Mouse (Mus musculus): ENCODE results near the gene Slc24a4. TPM values are rescaled to one million over a fixed set of nuclear protein-coding genes. Genes with fewer than 3 reads are reported as not detected.
"Not testable (repeated sequence)": the region's sequence is repeated elsewhere in the genome, so short reads cannot be mapped to it uniquely, and the experiment has no call there.

Slc24a4 gene
- total and polyA plus RNA-seq, 3 experiments, result 0.23 to 0.69 (median 0.34) TPM

- no peaks in the 10 kb centered on the region for H3K79me2 ChIP-seq (replicated peaks; ENCODE audit: control insufficient read depth, extremely low read depth, insufficient read depth, poor library complexity, severe bottlenecking)
- peaks cover 12 to 23% of the 10 kb centered on the region in 2 experiments for H3K4me1 ChIP-seq (ENCODE audit: control insufficient read depth in 1 of 2, insufficient read depth in 2 of 2)
- TF ChIP-seq ZNF384 (IDR thresholded peaks at IDR 0.05; ENCODE audit: low read depth, low read length) (no peak), USF2 (conservative IDR thresholded peaks at IDR 0.05; ENCODE audit: low read depth, low read length) (no peak), TCF12 (IDR thresholded peaks at IDR 0.05; ENCODE audit: low read depth, low read length) (no peak), JUND (conservative IDR thresholded peaks at IDR 0.05; ENCODE audit: low read depth, low read length) (no peak)
- H3K4me3 ChIP-seq (replicated peaks in 1 of 3; ENCODE audit: low read depth in 2 of 3, low read length in 2 of 3, poor library complexity in 1 of 3), result no peak overlapping the region
- H3K36me3 ChIP-seq (replicated peaks in 1 of 2; ENCODE audit: control insufficient read depth in 1 of 2, insufficient read depth in 1 of 2, low read length in 1 of 2), result no peaks in the 10 kb centered on the region
- no peak overlapping the region for H3K27ac ChIP-seq (ENCODE audit: insufficient read depth, low read depth)
- no peaks in the 10 kb centered on the region for H3K9me3 ChIP-seq (replicated peaks; ENCODE audit: low read length)
- H3K9ac ChIP-seq (ENCODE audit: insufficient read depth, low read depth), result no peak overlapping the region
- dilution Hi-C loops (cut with MboI; ENCODE audit: extremely low pct_ligation_motif_present, extremely low pct_unique_long_range_greater_than_20kb, low sequenced_read_pairs) (no loop called here), in situ Hi-C loops (cut with MboI; ENCODE audit: low pct_ligation_motif_present, low pct_unique_long_range_greater_than_20kb, low sequenced_read_pairs) (no loop called here)
- H3K27me3 ChIP-seq (replicated peaks), result no peaks in the 10 kb centered on the region
- no peak for DNase-seq (ENCODE audit: extremely low read depth)
- no peak overlapping the region for H3K4me2 ChIP-seq (ENCODE audit: insufficient read depth, low read depth, poor library complexity, severe bottlenecking)
These were observed 77.9 kb downstream of the Slc24a4 start for GRCm38 (mm10) chr12:102206471-102206870.

GRCm38 (mm10) chr12:102207245-102207644, 78.7 kb downstream of the Slc24a4 start:
- Histone ChIP-seq H3K9ac (ENCODE audit: insufficient read depth, low read depth) (no peak overlapping the region), H3K27ac (ENCODE audit: insufficient read depth, low read depth) (no peak overlapping the region), H3K4me1 (ENCODE audit: control insufficient read depth in 1 of 2, insufficient read depth in 2 of 2) (peaks cover 12 to 16% of the 10 kb centered on the region in 2 experiments), H3K79me2 (replicated peaks; ENCODE audit: control insufficient read depth, extremely low read depth, insufficient read depth, poor library complexity, severe bottlenecking) (no peaks in the 10 kb centered on the region), H3K4me3 (replicated peaks in 1 of 3; ENCODE audit: low read depth in 2 of 3, low read length in 2 of 3, poor library complexity in 1 of 3) (no peak overlapping the region), H3K36me3 (replicated peaks in 1 of 2; ENCODE audit: control insufficient read depth in 1 of 2, insufficient read depth in 1 of 2, low read length in 1 of 2) (no peaks in the 10 kb centered on the region), H3K27me3 (replicated peaks) (no peaks in the 10 kb centered on the region), H3K9me3 (replicated peaks; ENCODE audit: low read length) (no peaks in the 10 kb centered on the region), H3K4me2 (ENCODE audit: insufficient read depth, low read depth, poor library complexity, severe bottlenecking) (no peak overlapping the region)
- TF ChIP-seq ZMIZ1 (IDR thresholded peaks at IDR 0.05; ENCODE audit: low read depth, low read length) (no peak), NELFE (IDR thresholded peaks at IDR 0.05; ENCODE audit: low read depth, low read length) (no peak)
- in situ Hi-C loops (cut with MboI; ENCODE audit: low pct_ligation_motif_present, low pct_unique_long_range_greater_than_20kb, low sequenced_read_pairs) (no loop called here), dilution Hi-C loops (cut with MboI; ENCODE audit: extremely low pct_ligation_motif_present, extremely low pct_unique_long_range_greater_than_20kb, low sequenced_read_pairs) (no loop called here)
- no peak for DNase-seq (ENCODE audit: extremely low read depth)

GRCm38 (mm10) chr12:102210801-102211200, 82.3 kb downstream of the Slc24a4 start:
- Histone ChIP-seq H3K4me2 (ENCODE audit: insufficient read depth, low read depth, poor library complexity, severe bottlenecking) (no peak overlapping the region), H3K36me3 (replicated peaks in 1 of 2; ENCODE audit: control insufficient read depth in 1 of 2, insufficient read depth in 1 of 2, low read length in 1 of 2) (no peaks in the 10 kb centered on the region), H3K27ac (ENCODE audit: insufficient read depth, low read depth) (no peak overlapping the region), H3K4me3 (replicated peaks in 1 of 3; ENCODE audit: low read depth in 2 of 3, low read length in 2 of 3, poor library complexity in 1 of 3) (no peak overlapping the region), H3K27me3 (replicated peaks) (no peaks in the 10 kb centered on the region), H3K9ac (ENCODE audit: insufficient read depth, low read depth) (no peak overlapping the region), H3K9me3 (replicated peaks; ENCODE audit: low read length) (no peaks in the 10 kb centered on the region), H3K4me1 (ENCODE audit: control insufficient read depth in 1 of 2, insufficient read depth in 2 of 2) (no peaks in the 10 kb centered on the region), H3K79me2 (replicated peaks; ENCODE audit: control insufficient read depth, extremely low read depth, insufficient read depth, poor library complexity, severe bottlenecking) (no peaks in the 10 kb centered on the region)
- in situ Hi-C loops (cut with MboI; ENCODE audit: low pct_ligation_motif_present, low pct_unique_long_range_greater_than_20kb, low sequenced_read_pairs) (no loop called here), dilution Hi-C loops (cut with MboI; ENCODE audit: extremely low pct_ligation_motif_present, extremely low pct_unique_long_range_greater_than_20kb, low sequenced_read_pairs) (no loop called here)
- no peak for TF ChIP-seq MAX (IDR thresholded peaks at IDR 0.05; ENCODE audit: low read length)
- no peak for DNase-seq (ENCODE audit: extremely low read depth)

GRCm38 (mm10) chr12:102223404-102223803, 94.9 kb downstream of the Slc24a4 start:
- dilution Hi-C loops (cut with MboI; ENCODE audit: extremely low pct_ligation_motif_present, extremely low pct_unique_long_range_greater_than_20kb, low sequenced_read_pairs) (no loop called here), in situ Hi-C loops (cut with MboI; ENCODE audit: low pct_ligation_motif_present, low pct_unique_long_range_greater_than_20kb, low sequenced_read_pairs) (no loop called here)
- Histone ChIP-seq H3K79me2 (replicated peaks; ENCODE audit: control insufficient read depth, extremely low read depth, insufficient read depth, poor library complexity, severe bottlenecking) (no peaks in the 10 kb centered on the region), H3K9ac (ENCODE audit: insufficient read depth, low read depth) (no peak overlapping the region), H3K4me1 (ENCODE audit: control insufficient read depth in 1 of 2, insufficient read depth in 2 of 2) (no peaks in the 10 kb centered on the region), H3K4me3 (replicated peaks in 1 of 3; ENCODE audit: low read depth in 2 of 3, low read length in 2 of 3, poor library complexity in 1 of 3) (no peak overlapping the region), H3K4me2 (ENCODE audit: insufficient read depth, low read depth, poor library complexity, severe bottlenecking) (no peak overlapping the region), H3K9me3 (replicated peaks; ENCODE audit: low read length) (no peaks in the 10 kb centered on the region), H3K27me3 (replicated peaks) (peaks cover 2% of the 10 kb centered on the region), H3K27ac (ENCODE audit: insufficient read depth, low read depth) (no peak overlapping the region), H3K36me3 (replicated peaks in 1 of 2; ENCODE audit: control insufficient read depth in 1 of 2, insufficient read depth in 1 of 2, low read length in 1 of 2) (no peaks in the 10 kb centered on the region)
- TF ChIP-seq MAX (IDR thresholded peaks at IDR 0.05; ENCODE audit: low read length), result no peak
- no peak for TF ChIP-seq BHLHE40 (IDR thresholded peaks at IDR 0.05; ENCODE audit: low read depth, low read length)
- TF ChIP-seq MEF2A (IDR thresholded peaks at IDR 0.05; ENCODE audit: borderline replicate concordance, low read depth, low read length), result no peak
- no peak for TF ChIP-seq E2F4 (IDR thresholded peaks at IDR 0.05; ENCODE audit: insufficient replicate concordance, low read depth, low read length)
- no peak for TF ChIP-seq MAZ (IDR thresholded peaks at IDR 0.05; ENCODE audit: low read depth, low read length)
- no peak for TF ChIP-seq EP300 (IDR thresholded peaks at IDR 0.05; ENCODE audit: low read length)
- TF ChIP-seq CHD1 (IDR thresholded peaks at IDR 0.05; ENCODE audit: low read depth, low read length), result no peak
- no peak for DNase-seq (ENCODE audit: extremely low read depth)

- H3K4me3 ChIP-seq (replicated peaks in 1 of 3; ENCODE audit: low read depth in 2 of 3, low read length in 2 of 3, poor library complexity in 1 of 3); H3K27ac ChIP-seq (ENCODE audit: insufficient read depth, low read depth); in situ Hi-C loops (cut with MboI; ENCODE audit: low pct_ligation_motif_present, low pct_unique_long_range_greater_than_20kb, low sequenced_read_pairs); H3K4me1 ChIP-seq (ENCODE audit: control insufficient read depth in 1 of 2, insufficient read depth in 2 of 2); H3K36me3 ChIP-seq (replicated peaks in 1 of 2; ENCODE audit: control insufficient read depth in 1 of 2, insufficient read depth in 1 of 2, low read length in 1 of 2); H3K9ac ChIP-seq (ENCODE audit: insufficient read depth, low read depth); H3K79me2 ChIP-seq (replicated peaks; ENCODE audit: control insufficient read depth, extremely low read depth, insufficient read depth, poor library complexity, severe bottlenecking); DNase-seq (ENCODE audit: extremely low read depth); H3K9me3 ChIP-seq (replicated peaks; ENCODE audit: low read length); dilution Hi-C loops (cut with MboI; ENCODE audit: extremely low pct_ligation_motif_present, extremely low pct_unique_long_range_greater_than_20kb, low sequenced_read_pairs); H3K4me2 ChIP-seq (ENCODE audit: insufficient read depth, low read depth, poor library complexity, severe bottlenecking); H3K27me3 ChIP-seq (replicated peaks): not testable (repeated sequence)
These were observed 95.6 kb downstream of the Slc24a4 start for GRCm38 (mm10) chr12:102224112-102224511.
